Mouse (Mus musculus): ENCODE results near the gene Olfr312. TPM values are rescaled to one million over a fixed set of nuclear protein-coding genes. Genes with fewer than 3 reads are reported as not detected.
A peak's percentile ranks its signal among the peaks of the same experiment; 100 is the strongest.

The Olfr312 gene
- total and polyA plus RNA-seq, 2 experiments from 2014 or later = 0.05 TPM; not detected in 1

- Histone ChIP-seq H3K4me1 (ENCODE audit: control insufficient read depth, insufficient read depth) (no peaks in the 10 kb centered on the region; the same call in 1 of the 2 replicates), H3K27me3 (ENCODE audit: control insufficient read depth, insufficient read depth, low read length) (no peaks in the 10 kb centered on the region), H3K27ac (ENCODE audit: low read depth) (no peak overlapping the region), H3K9me3 (replicated peaks; ENCODE audit: control insufficient read depth, low read length) (no peaks in the 10 kb centered on the region), H3K4me2 (ENCODE audit: low read depth, low read length) (peak overlapping the region; percentile 77), H3K4me3 (ENCODE audit: low read depth, low read length) (no peak overlapping the region), H3K9ac (replicated peaks; ENCODE audit: low read depth, low read length) (peak overlapping the region; percentile 65; the same call in 1 of the 2 replicates), H3K36me3 (replicated peaks; ENCODE audit: control insufficient read depth, insufficient read depth, low read length) (no peaks in the 10 kb centered on the region; the same call in 1 of the 2 replicates)
- no peak for DNase-seq (ENCODE audit: low spot score)
- WGBS = 81% methylated on average over 6 of the region's 6 CpGs
- ATAC-seq (ENCODE audit: insufficient read depth, low read depth) = no peak
- TF ChIP-seq CTCF (IDR thresholded peaks at IDR 0.05; ENCODE audit: low read depth) (no peak), EP300 (IDR thresholded peaks at IDR 0.05; ENCODE audit: low read depth) (no peak)
These were observed 38.9 kb downstream of the Olfr312 start for GRCm38 (mm10) chr11:58867954-58868330.

DNA sequence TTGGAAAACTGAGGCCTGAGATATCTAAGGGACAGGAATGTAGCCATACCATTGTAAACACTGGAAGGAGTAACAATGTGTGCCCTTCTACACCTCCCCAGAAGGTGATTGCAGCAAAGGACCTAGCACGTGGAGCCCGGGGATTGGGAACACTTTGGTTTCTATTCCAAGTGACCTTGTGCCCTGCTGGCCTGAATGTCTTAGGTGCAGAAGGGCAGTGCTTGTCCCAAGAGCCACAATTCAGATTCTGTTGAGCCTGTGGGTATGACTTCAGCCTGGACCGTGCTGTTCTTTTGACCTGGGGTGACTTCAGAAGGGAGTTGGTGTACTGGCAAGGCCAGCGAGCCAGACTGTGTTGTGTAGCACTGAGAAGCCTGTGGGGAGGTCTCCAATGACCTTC is 41.9 kb downstream of the Olfr312 start:
- Histone ChIP-seq H3K4me2 (ENCODE audit: low read depth, low read length) (no peak overlapping the region), H3K4me1 (ENCODE audit: control insufficient read depth, insufficient read depth) (no peaks in the 10 kb centered on the region; the same call in 1 of the 2 replicates), H3K36me3 (replicated peaks; ENCODE audit: control insufficient read depth, insufficient read depth, low read length) (no peaks in the 10 kb centered on the region; the same call in 1 of the 2 replicates), H3K9me3 (replicated peaks; ENCODE audit: control insufficient read depth, low read length) (no peaks in the 10 kb centered on the region), H3K4me3 (ENCODE audit: low read depth, low read length) (no peak overlapping the region), H3K27ac (ENCODE audit: low read depth) (no peak overlapping the region), H3K9ac (replicated peaks; ENCODE audit: low read depth, low read length) (no peak overlapping the region), H3K27me3 (ENCODE audit: control insufficient read depth, insufficient read depth, low read length) (no peaks in the 10 kb centered on the region)
- no peak for TF ChIP-seq EP300 (IDR thresholded peaks at IDR 0.05; ENCODE audit: low read depth)
- TF ChIP-seq CTCF (IDR thresholded peaks at IDR 0.05; ENCODE audit: low read depth) = no peak
- WGBS = 69% methylated on average over 4 of the region's 4 CpGs
- DNase-seq (ENCODE audit: low spot score) (no peak), ATAC-seq (ENCODE audit: insufficient read depth, low read depth) (no peak)

DNA sequence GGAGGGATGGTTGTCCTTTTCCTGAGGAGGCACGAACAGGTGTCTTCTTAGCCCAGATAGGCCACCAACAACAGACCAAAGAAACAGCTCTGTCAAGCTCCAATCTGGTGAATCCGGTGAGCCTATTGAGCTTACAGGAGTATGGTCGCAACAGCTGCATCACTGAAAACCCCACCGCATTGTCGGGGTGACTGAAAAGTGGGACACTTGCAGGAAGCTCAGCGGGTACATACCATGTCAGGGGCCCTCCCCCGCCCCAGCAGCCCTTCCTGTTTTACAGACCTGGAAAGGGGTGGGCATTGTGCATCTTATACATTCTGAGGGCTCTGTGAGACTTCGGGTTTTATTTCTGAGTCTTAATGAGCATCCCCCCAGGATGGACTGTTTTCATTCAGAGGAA is 54.7 kb downstream of the Olfr312 start:
- Histone ChIP-seq H3K4me1 (ENCODE audit: control insufficient read depth, insufficient read depth) (no peaks in the 10 kb centered on the region), H3K36me3 (replicated peaks; ENCODE audit: control insufficient read depth, insufficient read depth, low read length) (peaks cover 32% of the 10 kb centered on the region), H3K4me2 (ENCODE audit: low read depth, low read length) (no peak overlapping the region), H3K9me3 (replicated peaks; ENCODE audit: control insufficient read depth, low read length) (no peaks in the 10 kb centered on the region), H3K27me3 (ENCODE audit: control insufficient read depth, insufficient read depth, low read length) (no peaks in the 10 kb centered on the region), H3K27ac (ENCODE audit: low read depth) (no peak overlapping the region), H3K9ac (replicated peaks; ENCODE audit: low read depth, low read length) (no peak overlapping the region), H3K4me3 (ENCODE audit: low read depth, low read length) (no peak overlapping the region; the same call in 1 of the 2 replicates)
- ATAC-seq (ENCODE audit: insufficient read depth, low read depth) (no peak), DNase-seq (ENCODE audit: low spot score) (no peak)
- no peak for TF ChIP-seq EP300 (IDR thresholded peaks at IDR 0.05; ENCODE audit: low read depth)
- TF ChIP-seq CTCF (IDR thresholded peaks at IDR 0.05; ENCODE audit: low read depth) = no peak
- 77% methylated on average over 8 of the region's 8 CpGs for WGBS

Other genes starting within 250 kb of the Olfr312 start
- gene Olfr324, start 234.1 kb upstream of the Olfr312 start, total RNA-seq (2014; rRNA removed; ENCODE audit: low replicate concordance) = not detected in 2 replicates
- gene Olfr324, start 234.1 kb upstream of the Olfr312 start, polyA plus RNA-seq (2015; fragmentation: Nextera tagmentation; extraction: Ambion mirVana) = not detected in 2 replicates
- gene 2210407C18Rik, start 213.2 kb upstream of the Olfr312 start, total RNA-seq (2014; rRNA removed; ENCODE audit: low replicate concordance) = not detected in 2 replicates
- gene 2210407C18Rik, start 213.2 kb upstream of the Olfr312 start, polyA plus RNA-seq (2015; fragmentation: Nextera tagmentation; extraction: Ambion mirVana) = not detected in 2 replicates
- gene Olfr323, start 198.7 kb upstream of the Olfr312 start, total RNA-seq (2014; rRNA removed; ENCODE audit: low replicate concordance) = not detected in 2 replicates
- gene Olfr323, start 198.7 kb upstream of the Olfr312 start, polyA plus RNA-seq (2015; fragmentation: Nextera tagmentation; extraction: Ambion mirVana) = not detected in 2 replicates
- not detected in 2 replicates for gene Trim58, start 188.8 kb upstream of the Olfr312 start, total RNA-seq (2014; rRNA removed; ENCODE audit: low replicate concordance)
- 0.05 TPM in 1 of 2 replicates, not detected in the other for gene Trim58, start 188.8 kb upstream of the Olfr312 start, polyA plus RNA-seq (2015; fragmentation: Nextera tagmentation; extraction: Ambion mirVana)
- gene Olfr322, start 170.5 kb upstream of the Olfr312 start, total RNA-seq (2014; rRNA removed; ENCODE audit: low replicate concordance) = not detected in 2 replicates
- gene Olfr322, start 170.5 kb upstream of the Olfr312 start, polyA plus RNA-seq (2015; fragmentation: Nextera tagmentation; extraction: Ambion mirVana) = not detected in 2 replicates
- gene Olfr320, start 148.1 kb upstream of the Olfr312 start, total RNA-seq (2014; rRNA removed; ENCODE audit: low replicate concordance) = not detected in 2 replicates
- not detected in 2 replicates for gene Olfr320, start 148.1 kb upstream of the Olfr312 start, polyA plus RNA-seq (2015; fragmentation: Nextera tagmentation; extraction: Ambion mirVana)
- not detected in 2 replicates for gene Olfr319, start 130.1 kb upstream of the Olfr312 start, total RNA-seq (2014; rRNA removed; ENCODE audit: low replicate concordance)
- not detected in 2 replicates for gene Olfr319, start 130.1 kb upstream of the Olfr312 start, polyA plus RNA-seq (2015; fragmentation: Nextera tagmentation; extraction: Ambion mirVana)
- not detected in 2 replicates for gene Olfr318, start 105.2 kb upstream of the Olfr312 start, total RNA-seq (2014; rRNA removed; ENCODE audit: low replicate concordance)
- gene Olfr318, start 105.2 kb upstream of the Olfr312 start, polyA plus RNA-seq (2015; fragmentation: Nextera tagmentation; extraction: Ambion mirVana) = not detected in 2 replicates
- not detected in 2 replicates for gene Olfr317, start 90.0 kb upstream of the Olfr312 start, total RNA-seq (2014; rRNA removed; ENCODE audit: low replicate concordance)
- not detected in 2 replicates for gene Olfr317, start 90.0 kb upstream of the Olfr312 start, polyA plus RNA-seq (2015; fragmentation: Nextera tagmentation; extraction: Ambion mirVana)
- gene Olfr316, start 76.5 kb upstream of the Olfr312 start, total RNA-seq (2014; rRNA removed; ENCODE audit: low replicate concordance) = not detected in 2 replicates
- not detected in 2 replicates for gene Olfr316, start 76.5 kb upstream of the Olfr312 start, polyA plus RNA-seq (2015; fragmentation: Nextera tagmentation; extraction: Ambion mirVana)
- not detected in 2 replicates for gene Olfr315, start 56.0 kb upstream of the Olfr312 start, total RNA-seq (2014; rRNA removed; ENCODE audit: low replicate concordance)
- gene Olfr315, start 56.0 kb upstream of the Olfr312 start, polyA plus RNA-seq (2015; fragmentation: Nextera tagmentation; extraction: Ambion mirVana) = not detected in 2 replicates
- gene Olfr314, start 46.3 kb upstream of the Olfr312 start, total RNA-seq (2014; rRNA removed; ENCODE audit: low replicate concordance) = not detected in 2 replicates
- gene Olfr314, start 46.3 kb upstream of the Olfr312 start, polyA plus RNA-seq (2015; fragmentation: Nextera tagmentation; extraction: Ambion mirVana) = not detected in 2 replicates
- not detected in 2 replicates for gene Fam183b, start 27.3 kb upstream of the Olfr312 start, total RNA-seq (2014; rRNA removed; ENCODE audit: low replicate concordance)
- gene Fam183b, start 27.3 kb upstream of the Olfr312 start, polyA plus RNA-seq (2015; fragmentation: Nextera tagmentation; extraction: Ambion mirVana) = 0.87 and 1.9 TPM in 2 replicates
- 0.12 TPM in 1 of 2 replicates, not detected in the other for gene Olfr313, start 14.2 kb upstream of the Olfr312 start, total RNA-seq (2014; rRNA removed; ENCODE audit: low replicate concordance)
- gene Olfr313, start 14.2 kb upstream of the Olfr312 start, polyA plus RNA-seq (2015; fragmentation: Nextera tagmentation; extraction: Ambion mirVana) = 0.04 TPM in 1 of 2 replicates, not detected in the other
- gene Olfr311, start 10.0 kb downstream of the Olfr312 start, total RNA-seq (2014; rRNA removed; ENCODE audit: low replicate concordance) = not detected in 2 replicates
- 0.07 TPM in 1 of 2 replicates, not detected in the other for gene Olfr311, start 10.0 kb downstream of the Olfr312 start, polyA plus RNA-seq (2015; fragmentation: Nextera tagmentation; extraction: Ambion mirVana)
- 2.5 and 2.7 TPM in 2 replicates for gene Gm12258, start 17.9 kb downstream of the Olfr312 start, total RNA-seq (2014; rRNA removed; ENCODE audit: low replicate concordance)
- gene Gm12258, start 17.9 kb downstream of the Olfr312 start, polyA plus RNA-seq (2015; fragmentation: Nextera tagmentation; extraction: Ambion mirVana) = 2.1 and 2.7 TPM in 2 replicates
- gene 2810021J22Rik, start 38.0 kb downstream of the Olfr312 start, total RNA-seq (2014; rRNA removed; ENCODE audit: low replicate concordance) = 1.4 and 1.5 TPM in 2 replicates
- gene 2810021J22Rik, start 38.0 kb downstream of the Olfr312 start, polyA plus RNA-seq (2015; fragmentation: Nextera tagmentation; extraction: Ambion mirVana) = 2.2 and 3.4 TPM in 2 replicates
- gene Zfp39, start 75.0 kb downstream of the Olfr312 start, total RNA-seq (2014; rRNA removed; ENCODE audit: low replicate concordance) = 4.1 and 6.6 TPM in 2 replicates
- gene Zfp39, start 75.0 kb downstream of the Olfr312 start, polyA plus RNA-seq (2015; fragmentation: Nextera tagmentation; extraction: Ambion mirVana) = 2.2 TPM in 2 replicates
- gene Btnl10, start 88.7 kb downstream of the Olfr312 start, total RNA-seq (2014; rRNA removed; ENCODE audit: low replicate concordance) = not detected in 2 replicates
- gene Btnl10, start 88.7 kb downstream of the Olfr312 start, polyA plus RNA-seq (2015; fragmentation: Nextera tagmentation; extraction: Ambion mirVana) = 0.07 TPM in 1 of 2 replicates, not detected in the other
- gene Rnf187, start 109.7 kb downstream of the Olfr312 start, total RNA-seq (2014; rRNA removed; ENCODE audit: low replicate concordance) = 301 and 362 TPM in 2 replicates
- gene Rnf187, start 109.7 kb downstream of the Olfr312 start, polyA plus RNA-seq (2015; fragmentation: Nextera tagmentation; extraction: Ambion mirVana) = 145 and 147 TPM in 2 replicates
- 26.3 and 44.3 TPM in 2 replicates for gene Hist3h2ba, start 119.7 kb downstream of the Olfr312 start, total RNA-seq (2014; rRNA removed; ENCODE audit: low replicate concordance)
- 7.0 and 8.2 TPM in 2 replicates for gene Hist3h2ba, start 119.7 kb downstream of the Olfr312 start, polyA plus RNA-seq (2015; fragmentation: Nextera tagmentation; extraction: Ambion mirVana)
- 90.4 and 94.8 TPM in 2 replicates for gene Hist3h2a, start 125.4 kb downstream of the Olfr312 start, total RNA-seq (2014; rRNA removed; ENCODE audit: low replicate concordance)
- gene Hist3h2a, start 125.4 kb downstream of the Olfr312 start, polyA plus RNA-seq (2015; fragmentation: Nextera tagmentation; extraction: Ambion mirVana) = 43.1 and 63.4 TPM in 2 replicates
- gene Trim17, start 125.4 kb downstream of the Olfr312 start, total RNA-seq (2014; rRNA removed; ENCODE audit: low replicate concordance) = 0.62 TPM in 1 of 2 replicates, not detected in the other
- 0.26 and 0.33 TPM in 2 replicates for gene Trim17, start 125.4 kb downstream of the Olfr312 start, polyA plus RNA-seq (2015; fragmentation: Nextera tagmentation; extraction: Ambion mirVana)
- 36.8 and 37.4 TPM in 2 replicates for gene Trim11, start 148.9 kb downstream of the Olfr312 start, total RNA-seq (2014; rRNA removed; ENCODE audit: low replicate concordance)
- gene Trim11, start 148.9 kb downstream of the Olfr312 start, polyA plus RNA-seq (2015; fragmentation: Nextera tagmentation; extraction: Ambion mirVana) = 26.0 and 26.5 TPM in 2 replicates

Data from heart, postnatal 0 days (tissue).